Mouse (Mus musculus) heart, postnatal 25 days (tissue): ENCODE measurements around the gene Nr2f1. TPM values are rescaled to one million over a fixed set of nuclear protein-coding genes. Genes with fewer than 3 reads are reported as not detected.

Experiments
- DNase-seq: peaks from one replicate; pipeline ENCODE4 v3.0.0; 2022; ENCODE audit warnings: low spot score
- intact Hi-C: fragments of 180-260 bp; cut with DNase I; formaldehyde crosslinking; loops from one replicate; pipeline ENCODE4 v1.15.1; 2025
- total RNA-seq, 2 experiments: library from RNA; stranded (reverse); gene quantifications; 2 replicates each; pipeline ENCODE4 v1.2.3; 2021

Gene Nr2f1
- total RNA-seq, 2 experiments from 2014 or later = 2.3 to 2.9 TPM

DNA sequence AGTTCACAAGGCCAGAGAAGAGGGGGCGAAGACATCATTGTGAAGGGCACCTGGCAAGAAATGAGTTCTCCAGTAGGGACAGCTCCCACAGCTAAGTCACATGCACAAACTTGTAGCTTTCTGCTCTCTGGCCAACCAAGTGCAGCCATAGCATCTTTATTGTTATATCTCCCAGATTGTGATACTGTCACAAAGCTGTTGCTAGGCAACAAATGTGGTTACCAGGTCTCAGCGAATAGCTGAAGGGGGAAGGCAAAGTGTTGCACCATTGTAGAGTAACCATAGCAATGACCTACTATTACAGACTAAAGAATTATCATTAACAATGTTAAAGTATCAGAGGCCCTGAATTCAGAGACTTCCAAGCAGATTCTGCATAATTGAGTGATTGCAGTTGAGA lies 37.4 kb downstream of the Nr2f1 start:
- intact Hi-C loops = loop anchor here (5.0 kb wide), 1 partner anchor 40 kb away; no protein-coding TSS in a partner anchor
- no peak for DNase-seq

DNA sequence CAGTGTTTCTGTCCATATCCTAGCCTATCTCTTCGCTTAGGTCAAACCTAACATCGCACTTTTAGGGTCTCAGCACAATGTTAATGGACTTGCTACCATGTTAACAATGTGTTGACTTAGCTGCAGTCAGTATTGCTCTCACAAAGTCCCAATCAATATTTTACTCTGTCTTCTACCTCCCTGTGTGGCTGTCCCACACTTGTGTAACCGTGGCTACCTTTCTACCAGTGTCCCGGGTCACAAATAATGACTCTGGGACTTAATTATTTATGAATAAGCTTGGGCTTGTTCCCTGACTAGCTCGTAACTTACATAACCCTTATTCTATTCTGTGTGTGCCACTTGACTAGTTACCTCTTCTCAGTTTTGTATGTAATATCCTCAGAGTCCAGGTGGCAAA lies 42.1 kb downstream of the Nr2f1 start:
- intact Hi-C loops = no loop called here

More for the DNA sequence above, 42.1 kb downstream of the Nr2f1 start:
- no peak for DNase-seq

Other genes starting within 250 kb of the Nr2f1 start
- under 1 TPM; 0.29 to 0.31 TPM for gene Pou5f2, start 174.9 kb downstream of the Nr2f1 start, total RNA-seq